Comparison of ENCODE assay signal across 20 mouse cellular contexts in the genomic region with DNA sequence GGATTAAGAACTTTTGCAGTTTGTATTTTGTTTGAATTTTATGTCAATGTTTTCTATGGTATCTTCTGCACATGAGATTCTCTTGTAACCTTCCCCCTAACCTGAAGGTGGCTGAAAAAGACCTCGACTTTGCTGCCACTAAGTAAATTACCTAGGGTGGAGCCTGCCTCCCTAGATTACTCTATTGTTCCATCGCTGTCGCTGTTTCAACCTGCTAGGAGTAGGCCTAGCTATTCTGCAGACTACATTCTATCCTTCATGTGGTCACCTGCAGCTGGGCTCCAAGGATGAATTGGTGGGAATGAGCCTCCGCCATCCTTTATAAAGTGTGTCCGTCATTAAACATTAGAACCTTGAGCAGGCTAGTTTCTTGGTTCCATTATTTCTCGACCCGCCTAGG.
A peak's percentile ranks its signal among the peaks of the same experiment; 100 is the strongest.
DNase-seq lines count a peak whose midpoint lies in the region; TF ChIP-seq lines count a peak whose summit lies in the region.
"Had no signal": no experiment of that assay in that cellular context is flagged by ENCODE, and none has a peak within 500 bp of the region (broad histone marks: within the 10 kb centered on the region; RNA-seq: fewer than 3 reads in every experiment).

No protein-coding gene starts in this region.

- H3K9me3 ChIP-seq in E14TG2a.4 (ENCODE audit: low read length), result no peaks in the 10 kb centered on the region
- H3K9me3 ChIP-seq: embryonic facial prominence, embryonic 10.5 days; embryonic facial prominence, embryonic 12.5 days; forebrain, embryonic 13.5 days; forebrain, embryonic 15.5 days had no signal

- no peaks in the 10 kb centered on the region for H3K36me3 ChIP-seq in E14TG2a.4 (ENCODE audit: insufficient read depth, low read length)
- H3K36me3 ChIP-seq: embryonic facial prominence, embryonic 10.5 days; embryonic facial prominence, embryonic 12.5 days; forebrain, embryonic 15.5 days had no signal

- no peak for TF ChIP-seq CTCF in E14TG2a.4 (conservative IDR thresholded peaks at IDR 0.05; ENCODE audit: low read length)

- peak; percentile 74 for DNase-seq in ES-CJ7 (ENCODE audit: low read depth, low spot score)
- peak; percentile 50 for DNase-seq in R1 (ENCODE audit: low read depth, low spot score)
- DNase-seq in adrenal gland, postnatal 14 days, result no peak
- no peak for DNase-seq in heart, adult 8-10 months (ENCODE audit: low spot score)
- DNase-seq in kidney, adult 8-10 months, result no peak
- DNase-seq: adrenal gland, adult 2 months; adrenal gland, postnatal 10 days; adrenal gland, postnatal 36 days; B cell, adult 2 months; cerebellum, adult 11-12 months; cerebellum, adult 2 months; cerebellum, adult 9-10 months; cerebellum, postnatal 10 days; cerebellum, postnatal 25 days; forebrain, postnatal 0 days had no signal

- peak overlapping the region; percentile 64 for H3K4me3 ChIP-seq in E14TG2a.4 (replicated peaks; ENCODE audit: low read length)
- H3K4me3 ChIP-seq: embryonic facial prominence, embryonic 10.5 days; embryonic facial prominence, embryonic 12.5 days; forebrain, embryonic 13.5 days; forebrain, embryonic 15.5 days had no signal

- no peaks in the 10 kb centered on the region for H3K27me3 ChIP-seq in E14TG2a.4 (ENCODE audit: insufficient read depth, low read length)
- H3K27me3 ChIP-seq: embryonic facial prominence, embryonic 12.5 days; forebrain, embryonic 13.5 days; forebrain, embryonic 15.5 days had no signal

- peaks cover 42% of the 10 kb centered on the region for H3K4me1 ChIP-seq in E14TG2a.4 (replicated peaks; ENCODE audit: low read depth, low read length)
- H3K4me1 ChIP-seq: embryonic facial prominence, embryonic 10.5 days; embryonic facial prominence, embryonic 12.5 days; forebrain, embryonic 13.5 days; forebrain, embryonic 15.5 days had no signal

Comparison
In these comparisons a context has a peak if more than half of its experiments do, and no peak if none do; other contexts are left out.
1. DNase-seq: peak in ES-CJ7 (single experiment) and R1 (single experiment); none in adrenal gland, postnatal 14 days (single experiment), heart, adult 8-10 months (single experiment) and kidney, adult 8-10 months (0 of 2).